Mouse (Mus musculus) olfactory bulb, adult 2 months (tissue): ENCODE measurements around the gene Tmem268.

Experiments
- CTCF ChIP-seq: fragments of 200-500 bp; IDR thresholded peaks from 2 replicates; pipeline ENCODE4 v1.5.1; 2012; ENCODE audit warnings: low read depth, mild to moderate bottlenecking, low read length, moderate library complexity; ENCODE audit not compliant: insufficient read depth
- POLR2A ChIP-seq: fragments of 200-500 bp; IDR thresholded peaks from 2 replicates; pipeline ENCODE4 v1.6.1; 2012; ENCODE audit warnings: mild to moderate bottlenecking, low read depth, low read length, moderate library complexity; ENCODE audit not compliant: insufficient read depth

GRCm38 (mm10) chr4:63515021-63515420 is 43.6 kb upstream of the Tmem268 start:
- no peak for TF ChIP-seq CTCF
- no peak for TF ChIP-seq POLR2A
